Mouse (Mus musculus) lung, adult 2 months (tissue): Measurements from ENCODE around the gene Rundc1.

Experiments used
- CTCF ChIP-seq: fragments of 200-500 bp; IDR thresholded peaks from 2 replicates; pipeline ENCODE4 v1.5.1; 2011; ENCODE audit warnings: mild to moderate bottlenecking, low read length, control low read depth; ENCODE audit not compliant: insufficient read depth
- POLR2A ChIP-seq: fragments of 200-500 bp; IDR thresholded peaks from 2 replicates; pipeline ENCODE4 v1.6.1; 2011; ENCODE audit warnings: low read depth, mild to moderate bottlenecking, control low read depth, low read length, borderline replicate concordance; ENCODE audit errors: extremely low read depth

GRCm38 (mm10) chr11:101442127-101442693 lies 17.3 kb downstream of the Rundc1 start, which contains the start of gene Rpl27:
- TF ChIP-seq CTCF (peak; percentile 77), POLR2A (peak; percentile 84)
